Mouse (Mus musculus) layer of hippocampus, adult 9-11 months (tissue): ENCODE measurements around the gene Polr3c.
"Not testable (repeated sequence)": the region's sequence is repeated elsewhere in the genome, so short reads cannot be mapped to it uniquely, and the experiment has no call there.

ENCODE experiments used
- DNase-seq: peaks from one replicate; pipeline ENCODE4 v3.0.0; 2022

Polr3c gene

GRCm38 (mm10) chr3:96707903-96708683, 19.3 kb downstream of the Polr3c start, which contains the start of gene Nudt17:
TSS of gene Nudt17 (minus strand) at chr3:96708562.
- DNase-seq, result peak; percentile 61

DNA sequence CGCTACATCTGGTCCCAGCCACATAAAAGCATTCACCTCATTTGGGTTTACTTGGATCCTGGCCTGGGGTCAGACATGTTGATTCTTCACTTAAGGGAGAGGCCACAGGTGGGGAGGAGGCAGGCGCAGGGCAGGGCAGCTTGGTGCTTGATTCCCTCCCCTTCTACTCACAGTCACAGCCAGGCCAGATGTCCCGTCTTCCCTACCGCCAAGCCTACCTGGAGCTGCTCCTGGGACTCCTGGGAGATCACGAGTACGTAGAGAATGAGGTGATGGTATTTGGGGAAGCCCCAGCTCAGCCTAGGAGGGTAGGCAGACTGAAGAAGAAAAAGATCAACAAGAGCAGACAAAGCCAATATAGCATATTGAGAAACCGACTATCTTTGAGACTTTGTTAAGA, 20.4 kb downstream of the Polr3c start:
- no peak for DNase-seq

DNA sequence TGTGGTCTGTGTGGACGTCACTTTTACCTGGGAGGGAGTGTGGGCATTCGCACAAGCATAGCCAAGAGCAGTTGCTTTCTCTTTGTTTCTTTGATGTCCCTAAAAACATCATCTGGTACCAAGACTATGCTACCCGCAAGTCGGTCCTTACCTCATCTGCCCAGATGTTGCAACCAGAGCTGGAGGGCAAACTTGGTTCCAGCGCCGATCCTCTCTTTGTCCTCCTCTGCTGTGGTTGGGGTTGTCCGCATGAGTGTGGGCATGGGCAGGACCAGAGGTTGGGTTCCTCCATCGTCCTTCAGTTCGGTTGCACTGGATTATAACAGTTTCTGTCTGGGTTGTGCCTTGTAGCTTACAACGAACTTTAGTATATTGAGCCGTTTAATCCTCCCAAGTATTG, 21.2 kb downstream of the Polr3c start:
- DNase-seq, result no peak

- no peak for DNase-seq
Measured at GRCm38 (mm10) chr3:96704778-96705177, 22.6 kb downstream of the Polr3c start.

DNA sequence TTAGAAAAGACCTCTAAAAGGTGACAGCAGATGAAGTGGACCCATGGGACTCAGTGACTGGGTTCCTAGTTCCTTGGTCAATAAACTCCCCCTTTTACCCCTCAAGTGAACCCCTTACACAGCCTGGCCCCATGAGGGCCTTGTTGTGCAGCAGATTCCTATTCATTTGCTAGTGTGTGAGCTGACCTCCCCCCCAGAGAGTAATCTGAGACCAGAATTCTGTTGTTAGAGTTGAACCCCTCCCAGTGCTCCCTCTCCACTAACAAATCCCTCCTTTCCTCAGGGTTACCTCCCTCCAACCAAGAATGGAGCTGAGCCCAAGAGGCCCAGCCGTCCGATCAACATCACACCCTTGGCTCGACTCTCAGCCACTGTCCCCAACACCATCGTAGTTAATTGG, 26.4 kb downstream of the Polr3c start:
- no peak for DNase-seq

DNA sequence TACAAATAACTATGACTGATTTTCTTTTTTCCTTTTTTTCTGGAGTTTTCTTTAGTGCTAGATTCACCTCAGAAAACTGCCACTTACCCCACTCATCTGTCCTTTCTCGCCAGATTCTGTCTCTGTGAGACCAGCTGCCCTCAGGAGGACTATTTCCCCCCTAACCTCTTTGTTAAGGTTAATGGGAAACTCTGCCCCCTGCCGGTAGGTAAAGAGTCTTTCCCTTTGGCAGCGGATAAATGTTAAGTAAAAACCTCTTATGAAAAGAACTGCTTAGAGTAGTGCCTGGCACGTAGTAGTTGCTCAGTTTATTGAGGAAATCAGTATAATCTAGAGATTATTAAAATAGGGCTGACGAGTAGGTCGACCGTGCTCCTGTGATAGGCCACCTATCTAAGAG, 27.1 kb downstream of the Polr3c start:
- no peak for DNase-seq

GRCm38 (mm10) chr3:96698993-96699690, 28.3 kb downstream of the Polr3c start:
- DNase-seq, result no peak

DNA sequence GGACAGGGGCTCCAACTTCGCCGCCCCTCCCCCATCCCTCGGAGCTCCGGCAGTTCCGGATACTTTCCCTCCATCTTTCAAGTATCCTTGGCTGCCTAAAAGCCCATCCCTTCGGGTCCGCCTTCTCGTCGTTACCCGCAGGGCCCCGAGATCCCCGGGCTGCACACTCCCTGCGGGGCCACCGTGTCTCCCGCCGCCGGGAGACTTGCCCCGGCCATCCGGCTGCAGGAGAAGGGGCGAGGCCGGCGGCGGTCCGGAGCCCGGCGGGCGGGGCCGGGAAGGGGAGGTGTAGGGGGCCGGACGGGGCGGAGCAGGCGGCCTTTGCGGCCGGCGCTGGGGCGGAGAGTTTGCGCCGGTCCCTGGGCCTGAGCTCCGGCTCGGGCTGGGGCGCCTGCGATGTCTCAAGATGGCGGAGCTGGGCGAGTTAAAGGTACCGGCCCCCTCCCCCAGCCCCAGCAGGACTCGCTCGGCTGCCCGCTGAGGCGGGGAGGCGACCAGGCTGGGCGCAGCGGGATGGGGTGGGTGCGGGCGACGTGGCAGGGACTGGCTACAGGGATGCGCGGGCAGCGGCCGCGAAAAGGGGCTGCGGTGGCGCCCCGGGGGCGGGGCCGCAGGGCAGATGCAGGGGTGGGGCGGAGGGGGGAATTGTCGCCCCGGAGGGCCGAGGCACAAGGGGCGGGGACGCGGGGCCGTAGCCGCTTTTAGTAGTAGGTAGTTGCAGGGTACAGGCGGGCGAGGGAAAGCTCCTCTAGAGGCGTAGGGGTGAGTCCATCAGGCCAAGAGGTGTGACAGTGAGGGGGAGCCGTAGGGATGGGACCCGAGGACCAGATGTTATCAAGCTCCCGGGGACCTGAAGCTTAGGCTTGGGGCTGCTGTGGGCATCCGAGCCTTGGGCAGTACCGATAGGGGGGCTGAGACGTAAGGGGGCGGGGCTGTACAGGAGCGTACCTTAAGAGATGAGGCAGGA, 30.4 kb downstream of the Polr3c start:
- peak; percentile 83 for DNase-seq

DNA sequence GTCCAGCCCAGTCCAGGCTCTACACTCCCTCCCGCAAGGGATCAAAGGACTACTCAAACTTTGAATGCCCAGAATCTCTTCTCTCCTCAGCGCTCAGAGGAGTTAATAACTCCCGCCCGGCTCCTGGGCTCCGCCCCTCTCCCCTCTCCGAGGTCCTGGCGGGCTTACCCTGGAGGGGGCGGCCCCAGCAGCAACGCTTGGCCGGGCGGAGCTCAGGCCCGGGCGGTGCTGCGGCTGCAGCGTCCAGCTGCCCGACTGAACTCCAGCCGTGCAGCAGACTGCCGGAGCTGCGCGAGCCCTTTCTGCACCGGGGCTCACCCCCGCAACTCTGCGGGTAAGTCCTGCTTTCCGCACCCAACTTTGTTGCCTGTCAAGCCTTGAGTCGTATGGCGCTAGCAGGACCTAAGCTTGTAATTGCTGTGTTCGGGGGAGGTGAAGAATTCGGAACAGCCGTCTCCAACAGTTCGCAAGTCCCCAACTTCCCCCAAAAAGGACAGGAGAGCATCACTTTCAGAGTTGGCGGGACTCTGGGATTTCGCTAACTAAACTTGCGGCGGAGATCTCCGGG, 31.1 kb downstream of the Polr3c start, which contains the start of gene Pias3:
Gene Pias3, plus strand, starts transcription at position 187 of the 568 bp plus-strand sequence.
- DNase-seq, result peak; percentile 56

DNA sequence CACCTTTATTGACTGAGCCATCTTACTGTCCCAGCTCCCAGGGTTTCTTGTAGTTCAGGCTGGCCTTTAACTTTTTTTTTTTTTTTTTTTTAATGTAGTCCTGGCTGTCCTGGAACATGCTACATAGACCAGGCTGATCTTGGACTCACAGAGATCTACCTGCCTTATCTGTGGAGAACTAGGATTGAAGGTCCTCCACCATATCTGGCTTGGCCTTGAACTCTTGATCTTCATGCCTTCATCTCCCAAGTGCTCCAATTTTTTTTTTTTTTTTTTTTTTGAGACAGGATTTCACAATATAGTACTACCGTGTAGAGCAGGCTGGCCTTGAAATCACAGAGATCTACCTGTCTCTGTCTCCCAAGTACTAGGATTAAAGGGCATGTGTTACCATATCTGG, 33.8 kb downstream of the Polr3c start:
- DNase-seq, result no peak

GRCm38 (mm10) chr3:96692506-96692905, 34.9 kb downstream of the Polr3c start:
- DNase-seq, result no peak

GRCm38 (mm10) chr3:96690298-96690697, 37.1 kb downstream of the Polr3c start:
- no peak for DNase-seq

GRCm38 (mm10) chr3:96688854-96689253, 38.6 kb downstream of the Polr3c start:
- no peak for DNase-seq

GRCm38 (mm10) chr3:96686057-96686456, 41.4 kb downstream of the Polr3c start:
- DNase-seq, result not testable (repeated sequence)

DNA sequence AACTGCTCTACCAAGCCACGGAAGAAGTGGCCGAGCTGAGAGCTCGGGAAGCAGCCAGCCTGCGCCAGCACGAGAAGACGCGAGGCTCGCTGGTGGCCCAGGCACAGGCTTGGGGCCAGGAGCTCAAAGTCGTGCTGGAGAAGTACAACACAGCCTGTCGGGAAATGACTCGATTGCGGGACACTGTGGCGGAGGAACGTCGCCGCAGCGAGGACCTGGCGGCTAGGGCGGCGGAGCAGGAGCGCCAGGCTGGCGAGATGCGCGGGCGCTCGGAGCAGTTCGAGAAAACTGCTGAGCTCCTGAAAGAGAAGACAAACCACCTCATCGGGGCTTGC, 42.6 kb downstream of the Polr3c start:
- DNase-seq, result no peak

DNA sequence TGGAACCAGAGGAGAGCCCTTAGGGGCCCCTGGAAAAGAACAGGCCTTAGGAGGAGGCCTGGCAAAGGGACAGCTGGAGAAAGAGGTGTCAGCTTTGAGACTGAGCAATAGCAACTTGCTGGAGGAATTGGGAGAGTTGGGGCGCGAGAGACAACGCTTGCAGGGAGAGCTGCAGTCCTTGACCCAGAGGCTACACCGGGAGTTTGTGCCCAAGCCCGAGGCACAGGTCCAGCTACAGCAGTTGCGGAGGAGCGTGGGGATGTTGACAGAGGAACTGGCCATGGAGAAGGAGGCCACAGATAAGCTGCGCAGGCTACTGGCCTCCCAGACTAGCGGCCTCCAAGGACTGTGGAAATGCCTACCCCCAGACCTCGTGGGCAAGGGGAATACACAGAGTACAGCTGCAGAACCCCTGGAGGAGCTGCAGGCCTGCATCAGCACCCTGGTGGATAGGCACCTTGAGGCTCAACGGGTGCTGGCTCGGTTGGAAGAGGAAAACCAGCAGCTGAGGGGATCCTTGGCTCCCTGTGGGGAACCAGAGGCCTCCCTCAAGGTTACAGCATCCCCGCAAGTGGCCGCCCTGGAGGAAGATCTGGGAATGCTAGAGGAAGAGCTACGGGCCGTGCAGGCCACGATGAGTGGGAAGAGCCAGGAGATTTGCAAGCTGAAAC, 43.1 kb downstream of the Polr3c start:
- DNase-seq, result no peak

- no peak for DNase-seq
Measured at GRCm38 (mm10) chr3:96683496-96683895, 43.9 kb downstream of the Polr3c start.

DNA sequence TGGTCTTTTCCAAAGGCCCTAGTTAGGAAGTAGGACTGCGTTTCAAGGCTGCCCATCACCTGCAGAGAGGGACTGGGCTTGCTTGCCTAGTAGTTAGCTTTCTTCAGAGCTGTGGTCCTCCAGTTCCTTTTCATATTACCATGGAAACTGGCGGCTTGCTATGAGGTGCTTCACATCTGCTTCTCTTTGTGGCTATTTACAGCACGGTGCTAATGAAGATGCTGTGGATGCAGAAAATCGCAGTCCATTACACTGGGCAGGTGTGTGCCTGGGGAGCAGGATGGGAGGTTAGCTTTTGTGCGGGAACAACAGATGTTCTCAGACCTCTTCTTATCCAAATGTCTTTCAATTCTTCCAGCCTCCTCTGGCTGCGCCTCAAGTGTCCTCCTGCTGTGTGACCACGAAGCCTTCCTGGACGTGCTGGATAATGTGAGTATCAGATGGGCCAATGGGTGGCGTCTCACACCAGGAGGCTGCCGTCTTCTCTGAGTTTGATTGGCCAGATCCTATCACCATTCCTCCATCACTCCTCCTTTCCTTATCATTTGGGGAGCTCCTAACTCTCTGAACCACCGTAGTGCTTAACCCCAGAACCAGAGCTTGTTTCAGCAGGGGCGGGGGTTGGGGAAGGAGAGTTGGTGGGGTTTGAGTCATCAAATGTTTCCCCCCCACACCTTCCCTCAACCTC, 47.0 kb downstream of the Polr3c start:
- no peak for DNase-seq

GRCm38 (mm10) chr3:96679159-96679674, 48.2 kb downstream of the Polr3c start:
- no peak for DNase-seq

- DNase-seq, result no peak
Measured at GRCm38 (mm10) chr3:96678456-96678855, 49.0 kb downstream of the Polr3c start.

DNA sequence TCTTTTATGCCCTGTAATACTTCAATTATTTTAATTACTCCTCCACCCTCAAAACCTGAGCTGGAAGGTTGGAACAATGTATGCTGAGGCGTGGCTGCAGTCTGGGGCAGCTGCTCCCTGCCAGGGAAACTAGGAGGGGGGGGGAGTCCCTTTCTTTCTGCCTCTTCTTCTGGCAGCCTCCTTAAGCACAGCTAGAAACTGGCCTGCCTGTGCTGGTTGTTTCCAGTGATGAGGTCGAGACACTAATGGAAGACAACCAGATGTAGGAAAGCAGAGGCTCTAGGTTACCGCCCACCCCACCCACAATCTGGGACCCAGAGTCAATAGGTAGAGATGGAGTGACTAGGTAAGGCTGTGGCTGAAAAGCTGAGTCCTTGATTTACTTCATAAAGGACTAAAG, 51.7 kb downstream of the Polr3c start:
- DNase-seq, result no peak
